Mouse (Mus musculus) G1E (cell line): ENCODE results near the gene Irf2bp2.

ENCODE experiments used
- CTCF ChIP-seq: IDR thresholded peaks from 2 replicates; pipeline ENCODE4 v1.5.1; 2012; ENCODE audit warnings: low read depth, low read length, inconsistent platforms, mixed read lengths
- GATA1 ChIP-seq: IDR thresholded peaks from 2 replicates; pipeline ENCODE4 v1.6.1; 2012; ENCODE audit warnings: borderline replicate concordance, low read length, inconsistent platforms, mixed read lengths
- POLR2AphosphoS5 ChIP-seq: IDR thresholded peaks from 2 replicates; pipeline ENCODE4 v1.6.1; 2012; ENCODE audit warnings: low read depth, low read length, inconsistent platforms; ENCODE audit not compliant: insufficient replicate concordance

GRCm38 (mm10) chr8:126598218-126598617, 4.4 kb upstream of the Irf2bp2 start:
- no peak for TF ChIP-seq CTCF
- TF ChIP-seq POLR2AphosphoS5, result peak; percentile 38; the same call in 1 of the 2 replicates
- no peak for TF ChIP-seq GATA1
